Mouse (Mus musculus): ENCODE data around the gene Zbtb9.

Gene Zbtb9

GRCm38 (mm10) chr17:27011998-27012672 lies 39.2 kb downstream of the Zbtb9 start:
- peak; percentile 95 for DNase-seq (ENCODE audit: low read depth)

- peak; percentile 31 for DNase-seq (ENCODE audit: low read depth)
Measured at GRCm38 (mm10) chr17:27012909-27013308, 39.9 kb downstream of the Zbtb9 start.

- no peak for DNase-seq (ENCODE audit: low read depth)
Measured at GRCm38 (mm10) chr17:27017564-27018499, 44.9 kb downstream of the Zbtb9 start.

GRCm38 (mm10) chr17:27018555-27019196 lies 45.7 kb downstream of the Zbtb9 start:
- DNase-seq (ENCODE audit: low read depth), result no peak

- no peak for DNase-seq (ENCODE audit: low read depth)
Measured at GRCm38 (mm10) chr17:27021076-27021475, 48.1 kb downstream of the Zbtb9 start.

GRCm38 (mm10) chr17:27021736-27022135 lies 48.8 kb downstream of the Zbtb9 start:
- DNase-seq (ENCODE audit: low read depth), result no peak

GRCm38 (mm10) chr17:27023342-27023741 lies 50.4 kb downstream of the Zbtb9 start:
- no peak for DNase-seq (ENCODE audit: low read depth)

GRCm38 (mm10) chr17:27025326-27025902 lies 52.4 kb downstream of the Zbtb9 start:
- peak; percentile 76 for DNase-seq (ENCODE audit: low read depth)

GRCm38 (mm10) chr17:27025951-27026350 lies 53.0 kb downstream of the Zbtb9 start:
- no peak for DNase-seq (ENCODE audit: low read depth)

GRCm38 (mm10) chr17:27027460-27028283 lies 54.7 kb downstream of the Zbtb9 start:
- DNase-seq (ENCODE audit: low read depth), result peak; percentile 89

GRCm38 (mm10) chr17:27028284-27028795 lies 55.4 kb downstream of the Zbtb9 start:
- peak; percentile 89 for DNase-seq (ENCODE audit: low read depth)

- DNase-seq (ENCODE audit: low read depth), result no peak
Measured at GRCm38 (mm10) chr17:27028909-27029308, 55.9 kb downstream of the Zbtb9 start, which contains the start of gene Bak1. Gene Bak1, minus strand, starts transcription at chr17:27029009.

- no peak for DNase-seq (ENCODE audit: low read depth)
Measured at GRCm38 (mm10) chr17:27029431-27029830, 56.5 kb downstream of the Zbtb9 start.

- no peak for DNase-seq (ENCODE audit: low read depth)
Measured at GRCm38 (mm10) chr17:27030896-27031295, 57.9 kb downstream of the Zbtb9 start.

GRCm38 (mm10) chr17:27032328-27032727 lies 59.4 kb downstream of the Zbtb9 start:
- DNase-seq (ENCODE audit: low read depth), result no peak

GRCm38 (mm10) chr17:27032869-27033268 lies 59.9 kb downstream of the Zbtb9 start:
- DNase-seq (ENCODE audit: low read depth), result peak; percentile 76

GRCm38 (mm10) chr17:27036465-27036864 lies 63.5 kb downstream of the Zbtb9 start:
- no peak for DNase-seq (ENCODE audit: low read depth)

GRCm38 (mm10) chr17:27038335-27039050 lies 65.5 kb downstream of the Zbtb9 start:
- peak; percentile 92 for DNase-seq (ENCODE audit: low read depth)

GRCm38 (mm10) chr17:27039432-27040102 lies 66.6 kb downstream of the Zbtb9 start:
- peak; percentile 61 for DNase-seq (ENCODE audit: low read depth)
